Mouse (Mus musculus): ENCODE data around the gene Secisbp2. TPM values are rescaled to one million over a fixed set of nuclear protein-coding genes. Genes with fewer than 3 reads are reported as not detected.

Secisbp2 gene
- polyA plus RNA-seq, 1 experiment from 2014 or later = 34.4 TPM

- Histone ChIP-seq H3K4me2 (replicated peaks) (no peak overlapping the region), H3K4me3 (no peak overlapping the region), H3K9me3 (replicated peaks) (no peaks in the 10 kb centered on the region), H3K36me3 (no peaks in the 10 kb centered on the region), H3K27me3 (no peaks in the 10 kb centered on the region), H3K27ac (no peak overlapping the region), H3K9ac (no peak overlapping the region), H3K4me1 (peaks cover 32% of the 10 kb centered on the region)
- no peak for ATAC-seq (ENCODE audit: low FRiP score)
- WGBS = 63% methylated on average over 7 of the region's 7 CpGs
Measured at GRCm38 (mm10) chr13:51727364-51727763, 75.9 kb downstream of the Secisbp2 start.

GRCm38 (mm10) chr13:51729887-51730361, 78.4 kb downstream of the Secisbp2 start:
- Histone ChIP-seq H3K27ac (no peak overlapping the region), H3K9ac (no peak overlapping the region; the same call in 1 of the 2 replicates), H3K36me3 (no peaks in the 10 kb centered on the region), H3K9me3 (replicated peaks) (no peaks in the 10 kb centered on the region), H3K4me2 (replicated peaks) (no peak overlapping the region), H3K27me3 (no peaks in the 10 kb centered on the region), H3K4me1 (peaks cover 37% of the 10 kb centered on the region), H3K4me3 (no peak overlapping the region)
- WGBS = 7% methylated on average over 4 of the region's 4 CpGs
- peak; percentile 54 for ATAC-seq (ENCODE audit: low FRiP score)

GRCm38 (mm10) chr13:51731474-51731873, 80.0 kb downstream of the Secisbp2 start:
- H3K36me3 ChIP-seq = no peaks in the 10 kb centered on the region
- no peak overlapping the region for H3K27ac ChIP-seq
- no peak overlapping the region for H3K4me3 ChIP-seq
- WGBS = 89% methylated on average over 7 of the region's 7 CpGs
- peaks cover 30% of the 10 kb centered on the region for H3K4me1 ChIP-seq
- H3K9me3 ChIP-seq (replicated peaks) = no peaks in the 10 kb centered on the region
- no peaks in the 10 kb centered on the region for H3K27me3 ChIP-seq
- no peak for ATAC-seq (ENCODE audit: low FRiP score)
- H3K4me2 ChIP-seq (replicated peaks) = no peak overlapping the region
- H3K9ac ChIP-seq = no peak overlapping the region

- Histone ChIP-seq H3K9me3 (replicated peaks) (no peaks in the 10 kb centered on the region), H3K36me3 (no peaks in the 10 kb centered on the region), H3K4me1 (peaks cover 30% of the 10 kb centered on the region), H3K27ac (peak overlapping the region; percentile 49), H3K4me2 (replicated peaks) (no peak overlapping the region), H3K4me3 (no peak overlapping the region), H3K27me3 (no peaks in the 10 kb centered on the region), H3K9ac (no peak overlapping the region)
- ATAC-seq (ENCODE audit: low FRiP score) = peak; percentile 53
- WGBS = 53% methylated on average over 14 of the region's 14 CpGs
Measured at GRCm38 (mm10) chr13:51732097-51732664, 80.7 kb downstream of the Secisbp2 start.

Other genes with a start within 250 kb of the Secisbp2 start
- 56.8 and 64.5 TPM in 2 replicates for gene S1pr3, start 243.1 kb upstream of the Secisbp2 start, polyA plus RNA-seq (2016; fragmentation: Nextera tagmentation; extraction: Ambion mirVana)
- gene Shc3, start 82.3 kb upstream of the Secisbp2 start, polyA plus RNA-seq (2016; fragmentation: Nextera tagmentation; extraction: Ambion mirVana) = 5.1 and 7.0 TPM in 2 replicates
- gene Cks2, start 6.5 kb upstream of the Secisbp2 start, polyA plus RNA-seq (2016; fragmentation: Nextera tagmentation; extraction: Ambion mirVana) = 161 and 183 TPM in 2 replicates
- 7.2 and 7.7 TPM in 2 replicates for gene Sema4d, start 142.1 kb downstream of the Secisbp2 start, polyA plus RNA-seq (2016; fragmentation: Nextera tagmentation; extraction: Ambion mirVana)
- 163 and 181 TPM in 2 replicates for gene Gadd45g, start 195.0 kb downstream of the Secisbp2 start, polyA plus RNA-seq (2016; fragmentation: Nextera tagmentation; extraction: Ambion mirVana)

Data from hindbrain, embryonic 12.5 days (tissue).